Mouse (Mus musculus) forebrain, embryonic 15.5 days (tissue): ENCODE results near the gene Cd79a. TPM values are rescaled to one million over a fixed set of nuclear protein-coding genes. Genes with fewer than 3 reads are reported as not detected.
A peak's percentile ranks its signal among the peaks of the same experiment; 100 is the strongest.
"Not testable (repeated sequence)": the region's sequence is repeated elsewhere in the genome, so short reads cannot be mapped to it uniquely, and the experiment has no call there.

Experiments
- ATAC-seq: fragments of 200-750 bp; cut with Nextera tagmentation; replicated peaks from 2 replicates; pipeline ENCODE4 v1.8.0; 2017; ENCODE audit warnings: mild to moderate bottlenecking, moderate TSS enrichment, moderate library complexity
- H3K27ac ChIP-seq: fragments of 300-500 bp; sonication (generic); replicated peaks from 2 replicates; pipeline ENCODE4 v1.5.1; 2015; ENCODE audit warnings: mild to moderate bottlenecking, inconsistent platforms
- H3K27me3 ChIP-seq: fragments of 300-500 bp; sonication (generic); 2 replicates; pipeline ENCODE4 v1.6.1; 2015; ENCODE audit warnings: inconsistent platforms
- H3K36me3 ChIP-seq: fragments of 300-500 bp; sonication (generic); 2 replicates; pipeline ENCODE4 v1.6.1; 2015; ENCODE audit warnings: mild to moderate bottlenecking, inconsistent platforms
- H3K4me1 ChIP-seq: fragments of 300-500 bp; sonication (generic); 2 replicates; pipeline ENCODE4 v1.6.1; 2015; ENCODE audit warnings: inconsistent platforms
- H3K4me2 ChIP-seq: fragments of 300-500 bp; sonication (generic); replicated peaks from 2 replicates; pipeline ENCODE4 v1.6.1; 2015; ENCODE audit warnings: mild to moderate bottlenecking, inconsistent platforms
- H3K4me3 ChIP-seq: fragments of 300-500 bp; sonication (generic); 2 replicates; pipeline ENCODE4 v1.5.1; 2015; ENCODE audit warnings: mild to moderate bottlenecking, inconsistent platforms
- H3K9ac ChIP-seq: fragments of 300-500 bp; sonication (generic); replicated peaks from 2 replicates; pipeline ENCODE4 v1.6.1; 2015; ENCODE audit warnings: mild to moderate bottlenecking, inconsistent platforms
- H3K9me3 ChIP-seq: fragments of 300-500 bp; sonication (generic); 2 replicates; pipeline ENCODE4 v1.6.1; 2016; ENCODE audit warnings: inconsistent platforms
- WGBS: fragments of 180-500 bp; shearing (Covaris S2); methylation state at CpG from one replicate; pipeline ENCODE4 v1.1.7; 2015; ENCODE audit warnings: mixed read lengths; 5-methylcytosine and 5-hydroxymethylcytosine counted together
- polyA plus RNA-seq: library from polyadenylated mRNA; unstranded; fragments of >200 nt; fragmentation: Nextera tagmentation; extraction: Ambion mirVana; gene quantifications from 2 replicates; pipeline ENCODE4 v1.2.1, GENCODE M21; 2015

The Cd79a gene
- polyA plus RNA-seq, 1 experiment from 2014 or later, result 0.34 TPM

- no peak overlapping the region for H3K27ac ChIP-seq
- H3K9me3 ChIP-seq, result no peaks in the 10 kb centered on the region
- H3K36me3 ChIP-seq, result peaks cover 49% of the 10 kb centered on the region
- H3K27me3 ChIP-seq, result no peaks in the 10 kb centered on the region
- no peak overlapping the region for H3K4me2 ChIP-seq
- no peak overlapping the region for H3K9ac ChIP-seq
- peaks cover 29% of the 10 kb centered on the region for H3K4me1 ChIP-seq
- 0 out of 2 replicates have a peak, but pooled peaks have one; percentile 14 for ATAC-seq
- H3K4me3 ChIP-seq, result no peak overlapping the region
- WGBS, result 75% methylated on average over 6 of the region's 6 CpGs
These were observed 7.6 kb upstream of the Cd79a start for GRCm38 (mm10) chr7:24889431-24890220.

GRCm38 (mm10) chr7:24890281-24891216 lies 6.6 kb upstream of the Cd79a start:
- 32% methylated on average over 10 of the region's 10 CpGs for WGBS
- Histone ChIP-seq H3K27ac (no peak overlapping the region), H3K4me2 (no peak overlapping the region), H3K9me3 (no peaks in the 10 kb centered on the region), H3K4me3 (no peak overlapping the region), H3K27me3 (no peaks in the 10 kb centered on the region), H3K4me1 (peaks cover 23% of the 10 kb centered on the region), H3K36me3 (peaks cover 49% of the 10 kb centered on the region), H3K9ac (no peak overlapping the region)
- peak; percentile 67 for ATAC-seq

- WGBS, result 77% methylated on average over 3 of the region's 3 CpGs
- Histone ChIP-seq H3K4me3 (no peak overlapping the region), H3K4me2 (no peak overlapping the region), H3K27me3 (no peaks in the 10 kb centered on the region), H3K4me1 (peaks cover 14% of the 10 kb centered on the region), H3K9ac (no peak overlapping the region), H3K27ac (no peak overlapping the region), H3K36me3 (peaks cover 43% of the 10 kb centered on the region), H3K9me3 (no peaks in the 10 kb centered on the region)
- no peak for ATAC-seq
These were observed 5.7 kb upstream of the Cd79a start for GRCm38 (mm10) chr7:24891241-24892124.

- no peak overlapping the region for H3K27ac ChIP-seq
- H3K4me2 ChIP-seq, result no peak overlapping the region
- H3K4me3 ChIP-seq, result no peak overlapping the region
- H3K9ac ChIP-seq, result no peak overlapping the region
- no peaks in the 10 kb centered on the region for H3K27me3 ChIP-seq
- peaks cover 36% of the 10 kb centered on the region for H3K36me3 ChIP-seq
- no peaks in the 10 kb centered on the region for H3K9me3 ChIP-seq
- no peak for ATAC-seq
- WGBS, result 82% methylated on average over 2 of the region's 2 CpGs
- peaks cover 7% of the 10 kb centered on the region for H3K4me1 ChIP-seq
These were observed 5.0 kb upstream of the Cd79a start for GRCm38 (mm10) chr7:24892125-24892583.

GRCm38 (mm10) chr7:24895749-24896148 lies 1.4 kb upstream of the Cd79a start:
- not testable (repeated sequence) for H3K4me3 ChIP-seq, H3K27ac ChIP-seq, H3K9ac ChIP-seq, H3K36me3 ChIP-seq, ATAC-seq, H3K27me3 ChIP-seq, H3K4me2 ChIP-seq, H3K9me3 ChIP-seq, H3K4me1 ChIP-seq
- 92% methylated on average over 2 of the region's 2 CpGs for WGBS

DNA sequence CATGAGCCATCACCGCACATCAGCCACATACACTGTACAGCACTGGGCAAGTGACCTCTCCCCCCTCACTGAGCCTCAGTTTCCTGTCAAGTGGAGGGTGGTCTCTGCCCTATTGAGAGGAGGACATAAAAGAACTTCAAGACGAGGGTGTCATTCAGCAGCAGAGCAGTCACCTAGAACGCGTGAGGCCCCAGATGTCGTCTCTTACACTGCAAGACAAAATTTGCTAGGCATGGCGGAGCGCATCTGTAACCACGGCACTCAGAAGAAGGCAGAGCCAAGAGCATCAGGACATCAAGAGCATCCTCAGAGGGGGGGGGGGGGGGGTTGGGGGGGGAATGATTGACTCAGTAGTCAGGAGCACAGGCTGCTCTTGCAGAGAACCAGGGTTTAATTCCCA lies 912 bp upstream of the Cd79a start:
- Histone ChIP-seq H3K4me2 (no peak overlapping the region), H3K36me3 (peaks cover 1% of the 10 kb centered on the region; the same call in 1 of the 2 replicates), H3K9ac (no peak overlapping the region), H3K4me1 (no peaks in the 10 kb centered on the region), H3K27me3 (no peaks in the 10 kb centered on the region), H3K4me3 (no peak overlapping the region), H3K27ac (no peak overlapping the region), H3K9me3 (no peaks in the 10 kb centered on the region)
- 74% methylated on average over 8 of the region's 8 CpGs for WGBS
- no peak for ATAC-seq

DNA sequence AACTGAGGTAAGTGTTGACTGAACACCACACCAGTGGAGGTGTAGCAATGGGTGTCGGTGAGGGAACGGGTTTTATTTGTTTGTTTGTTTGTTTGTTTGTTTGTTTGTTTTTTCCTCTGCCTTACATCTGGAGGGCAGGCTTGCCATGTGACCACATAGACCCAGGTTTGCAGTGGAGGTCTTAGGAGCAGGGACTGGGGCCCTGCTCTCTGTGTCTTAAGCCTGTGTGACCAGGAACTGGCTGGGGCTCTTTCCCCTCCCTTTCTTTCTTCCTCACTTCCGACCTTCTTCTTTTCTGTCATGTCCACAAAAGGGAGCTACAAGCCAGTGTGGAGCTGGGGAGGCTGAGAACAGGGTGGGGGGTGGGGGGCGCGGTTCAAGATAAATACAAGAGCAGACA lies 778 bp downstream of the Cd79a start:
- Histone ChIP-seq H3K4me3 (no peak overlapping the region), H3K27me3 (no peaks in the 10 kb centered on the region), H3K36me3 (no peaks in the 10 kb centered on the region), H3K9me3 (no peaks in the 10 kb centered on the region), H3K4me1 (0 out of 2 replicates have a peak, but pooled peaks cover 3% of the 10 kb centered on the region), H3K4me2 (no peak overlapping the region), H3K9ac (no peak overlapping the region), H3K27ac (no peak overlapping the region)
- no peak for ATAC-seq
- 84% methylated on average over 5 of the region's 5 CpGs for WGBS

DNA sequence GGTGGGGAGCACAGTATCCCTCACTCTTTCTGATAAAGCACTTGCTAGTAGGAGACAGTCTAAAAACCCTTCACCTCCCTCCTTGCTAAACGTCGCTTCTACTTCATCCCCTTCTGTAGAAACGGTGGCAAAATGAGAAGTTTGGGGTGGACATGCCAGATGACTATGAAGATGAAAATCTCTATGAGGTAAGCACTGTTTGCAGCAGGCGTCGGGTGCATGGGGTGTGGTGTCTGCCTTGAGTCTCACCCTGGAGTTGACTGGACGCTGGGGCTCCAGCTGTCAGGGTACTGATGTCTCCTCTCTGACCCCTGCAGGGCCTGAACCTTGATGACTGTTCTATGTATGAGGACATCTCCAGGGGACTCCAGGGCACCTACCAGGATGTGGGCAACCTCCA lies 3.9 kb downstream of the Cd79a start:
- 80% methylated on average over 6 of the region's 6 CpGs for WGBS
- Histone ChIP-seq H3K4me2 (no peak overlapping the region), H3K9me3 (no peaks in the 10 kb centered on the region), H3K9ac (no peak overlapping the region), H3K36me3 (no peaks in the 10 kb centered on the region), H3K27me3 (no peaks in the 10 kb centered on the region), H3K27ac (no peak overlapping the region), H3K4me1 (peaks cover 28% of the 10 kb centered on the region), H3K4me3 (no peak overlapping the region)
- no peak for ATAC-seq

DNA sequence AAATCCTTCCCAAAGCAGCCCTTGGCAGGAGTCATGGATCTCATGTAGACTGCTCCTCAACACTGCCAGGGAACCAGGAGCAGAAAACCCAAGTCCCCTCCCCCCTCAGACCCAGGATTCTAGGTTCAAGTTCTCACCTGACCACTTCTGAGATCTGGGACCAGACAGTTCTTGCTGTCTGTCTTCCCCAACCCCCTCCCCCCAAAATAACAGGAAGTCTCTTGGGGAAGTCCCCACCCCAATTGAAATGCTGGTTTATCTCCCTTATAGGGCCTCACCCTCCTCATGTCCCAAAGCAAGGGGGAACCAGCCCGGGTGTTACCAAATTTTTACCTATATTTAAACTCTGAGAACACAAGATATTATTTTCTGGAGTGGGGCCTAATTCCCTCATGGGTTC lies 4.7 kb downstream of the Cd79a start:
- Histone ChIP-seq H3K4me2 (no peak overlapping the region), H3K9ac (no peak overlapping the region), H3K36me3 (no peaks in the 10 kb centered on the region), H3K9me3 (no peaks in the 10 kb centered on the region), H3K27me3 (no peaks in the 10 kb centered on the region), H3K27ac (peak overlapping the region; percentile 60), H3K4me1 (peaks cover 28% of the 10 kb centered on the region), H3K4me3 (no peak overlapping the region)
- no peak for ATAC-seq
- 81% methylated on average over 1 of the region's 1 CpGs for WGBS

DNA sequence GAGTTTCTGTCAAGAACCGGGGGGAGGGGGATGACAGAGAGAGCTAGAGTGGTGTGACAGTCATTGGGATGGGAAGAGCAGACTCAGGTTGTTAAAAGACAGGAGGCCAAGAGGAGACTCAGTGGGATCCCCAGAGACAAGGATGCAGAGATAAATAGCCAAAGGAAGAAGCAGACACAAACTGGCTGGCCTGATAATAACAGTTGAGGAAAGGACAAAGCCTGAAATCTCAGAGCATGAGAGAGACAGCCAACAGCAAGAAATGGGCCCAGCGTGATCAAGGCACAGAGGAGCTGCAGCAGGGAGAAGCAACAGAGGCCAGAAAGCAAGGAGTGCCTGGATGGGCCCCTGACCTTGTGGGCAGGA lies 5.1 kb downstream of the Cd79a start:
- H3K9me3 ChIP-seq, result no peaks in the 10 kb centered on the region
- H3K4me2 ChIP-seq, result peak overlapping the region; percentile 74
- H3K27me3 ChIP-seq, result no peaks in the 10 kb centered on the region
- peak overlapping the region; percentile 60 for H3K27ac ChIP-seq
- 58% methylated on average over 2 of the region's 2 CpGs for WGBS
- H3K4me1 ChIP-seq, result peaks cover 28% of the 10 kb centered on the region
- H3K36me3 ChIP-seq, result no peaks in the 10 kb centered on the region
- peak overlapping the region; percentile 68 for H3K4me3 ChIP-seq
- no peak for ATAC-seq
- peak overlapping the region; percentile 74 for H3K9ac ChIP-seq

DNA sequence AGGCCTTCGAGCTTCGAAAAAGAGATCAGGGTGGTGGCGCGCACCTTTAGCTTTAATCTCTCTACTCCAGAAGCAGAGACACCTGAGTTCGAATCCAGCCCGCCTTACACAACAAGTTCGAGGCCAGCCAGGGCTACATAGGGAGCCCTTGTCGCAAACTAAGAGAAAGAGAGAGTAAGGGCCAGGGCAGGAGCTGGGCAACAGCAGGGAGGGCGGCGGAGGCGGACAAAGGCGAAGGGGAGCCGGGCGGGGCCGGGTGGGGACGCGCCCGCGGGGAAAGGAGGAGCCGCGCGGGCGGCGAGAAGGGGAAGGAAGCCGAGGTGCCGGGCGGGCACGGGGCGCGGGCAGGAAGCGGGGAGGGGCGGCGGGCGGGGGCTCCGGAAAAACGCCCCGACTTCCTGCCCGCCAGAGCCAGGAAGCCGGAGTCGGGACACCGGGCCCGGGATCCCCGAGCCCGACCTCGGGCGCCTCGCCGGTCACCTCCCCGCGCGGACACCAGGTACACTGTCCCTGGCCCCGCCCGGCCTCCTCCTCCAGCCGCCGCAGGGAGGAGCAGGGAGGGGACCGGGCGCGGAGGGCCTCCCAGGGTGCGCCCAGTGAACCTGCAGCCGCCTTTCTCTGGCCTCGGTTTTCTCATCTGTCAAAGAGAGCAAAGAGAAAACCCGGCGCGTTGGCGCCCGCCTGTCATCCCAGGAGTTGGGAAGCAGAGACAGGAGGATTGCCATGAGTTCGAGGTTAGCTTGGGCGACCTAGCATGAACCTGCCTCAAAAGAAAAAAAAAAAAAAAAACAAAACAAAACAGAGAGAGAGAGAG lies 5.7 kb downstream of the Cd79a start, which contains the start of gene Arhgef1:
Gene Arhgef1 (plus strand): TSS at position 283 of the 814 bp plus-strand sequence.
- ATAC-seq, result no peak
- H3K9me3 ChIP-seq, result no peaks in the 10 kb centered on the region

More for the DNA sequence above, 5.7 kb downstream of the Cd79a start, which contains the start of gene Arhgef1:
- Histone ChIP-seq H3K4me3 (peak within 1 kb of the TSS; percentile 68), H3K9ac (peak within 1 kb of the TSS; percentile 74), H3K36me3 (no peaks in the 10 kb centered on the region; the same call in 1 of the 2 replicates), H3K4me1 (peaks cover 28% of the 10 kb centered on the region), H3K27ac (peak within 1 kb of the TSS; percentile 60), H3K27me3 (no peaks in the 10 kb centered on the region), H3K4me2 (peak within 1 kb of the TSS; percentile 74)
- WGBS, result 8% methylated on average over 44 of the region's 68 CpGs
